Mouse (Mus musculus) intestine, embryonic 16.5 days (tissue): Measurements from ENCODE around the gene Cdk15. TPM values are rescaled to one million over a fixed set of nuclear protein-coding genes. Genes with fewer than 3 reads are reported as not detected.
A peak's percentile ranks its signal among the peaks of the same experiment; 100 is the strongest.

ENCODE experiments used
- ATAC-seq: fragments of 200-750 bp; cut with Nextera tagmentation; 2 replicates; pipeline ENCODE4 v1.8.0; 2017; ENCODE audit warnings: moderate TSS enrichment, moderate library complexity
- H3K27ac ChIP-seq: fragments of 300-500 bp; sonication (generic); 2 replicates; pipeline ENCODE4 v1.5.1; 2014; ENCODE audit warnings: mild to moderate bottlenecking, low read length
- H3K27me3 ChIP-seq: fragments of 300-500 bp; sonication (generic); replicated peaks from 2 replicates; pipeline ENCODE4 v1.6.1; 2014; ENCODE audit warnings: low read length, control low read depth, mixed read lengths; ENCODE audit not compliant: control insufficient read depth, insufficient read depth
- H3K36me3 ChIP-seq: fragments of 300-500 bp; sonication (generic); 2 replicates; pipeline ENCODE4 v1.6.1; 2014; ENCODE audit warnings: low read length, control low read depth; ENCODE audit not compliant: control insufficient read depth, insufficient read depth
- H3K4me1 ChIP-seq: fragments of 300-500 bp; sonication (generic); 2 replicates; pipeline ENCODE4 v1.6.1; 2014; ENCODE audit warnings: low read length, control low read depth, mixed read lengths; ENCODE audit not compliant: control insufficient read depth, insufficient read depth
- H3K4me2 ChIP-seq: fragments of 300-500 bp; sonication (generic); 2 replicates; pipeline ENCODE4 v1.6.1; 2014; ENCODE audit warnings: low read depth, low read length, control low read depth
- H3K4me3 ChIP-seq: fragments of 300-500 bp; sonication (generic); 2 replicates; pipeline ENCODE4 v1.5.1; 2014; ENCODE audit warnings: mild to moderate bottlenecking, low read length
- H3K9ac ChIP-seq: fragments of 300-500 bp; sonication (generic); 2 replicates; pipeline ENCODE4 v1.6.1; 2014; ENCODE audit warnings: low read depth, low read length
- H3K9me3 ChIP-seq: fragments of 300-500 bp; sonication (generic); 2 replicates; pipeline ENCODE4 v1.6.1; 2016; ENCODE audit warnings: low read length, control low read depth; ENCODE audit not compliant: control insufficient read depth
- WGBS: fragments of 180-500 bp; shearing (Covaris S2); extraction: QIAGEN DNeasy Blood & Tissue Kit; methylation state at CpG from one replicate; pipeline ENCODE4 v1.1.7; 2014; 5-methylcytosine and 5-hydroxymethylcytosine counted together
- polyA plus RNA-seq: library from polyadenylated mRNA; unstranded; fragments of >200 nt; fragmentation: Nextera tagmentation; extraction: Ambion mirVana; gene quantifications from 2 replicates; pipeline ENCODE4 v1.2.1, GENCODE M21; 2015

The Cdk15 gene
- polyA plus RNA-seq, 1 experiment from 2014 or later, result 0.26 TPM

DNA sequence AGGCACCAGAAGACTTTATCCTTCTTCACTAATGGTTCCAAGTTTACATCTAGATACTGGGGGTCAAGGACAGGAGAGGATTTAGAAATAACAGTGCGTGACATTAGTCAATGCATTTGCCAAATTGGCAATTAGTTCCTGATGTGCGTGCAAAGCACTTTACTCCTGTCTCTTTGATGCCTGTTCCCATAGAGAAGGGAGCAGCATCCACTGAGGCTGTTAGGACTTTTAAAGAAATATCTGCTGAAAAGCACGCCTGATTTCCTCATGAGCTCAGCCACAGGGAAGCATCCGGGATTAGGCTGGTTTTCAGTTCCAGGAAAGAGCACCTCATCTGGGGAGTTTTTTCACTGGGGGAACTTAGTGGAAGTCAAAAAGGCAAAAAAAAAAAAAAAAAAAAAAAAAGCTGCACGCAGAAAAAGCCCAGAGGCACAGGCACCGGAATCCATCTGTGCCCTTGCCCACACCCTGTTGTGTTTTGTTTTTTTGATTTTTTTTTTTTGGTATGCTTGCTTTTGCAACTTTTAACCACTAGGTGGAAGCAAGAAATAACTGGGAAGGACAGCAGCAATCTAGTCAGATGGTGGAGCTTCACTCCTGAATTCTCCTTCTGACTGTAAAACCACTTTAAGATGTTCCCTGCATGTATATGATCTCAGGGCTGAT, 59.8 kb downstream of the Cdk15 start:
- Histone ChIP-seq H3K9ac (no peak overlapping the region), H3K27ac (0 out of 2 replicates have a peak overlapping the region, but pooled peaks have one; percentile 9), H3K27me3 (no peaks in the 10 kb centered on the region), H3K4me1 (peaks cover 18% of the 10 kb centered on the region), H3K4me2 (peak overlapping the region; percentile 17; the same call in 1 of the 2 replicates), H3K9me3 (no peaks in the 10 kb centered on the region), H3K4me3 (no peak overlapping the region), H3K36me3 (no peaks in the 10 kb centered on the region)
- ATAC-seq, result no peak
- WGBS, result 19% methylated on average over 6 of the region's 6 CpGs

DNA sequence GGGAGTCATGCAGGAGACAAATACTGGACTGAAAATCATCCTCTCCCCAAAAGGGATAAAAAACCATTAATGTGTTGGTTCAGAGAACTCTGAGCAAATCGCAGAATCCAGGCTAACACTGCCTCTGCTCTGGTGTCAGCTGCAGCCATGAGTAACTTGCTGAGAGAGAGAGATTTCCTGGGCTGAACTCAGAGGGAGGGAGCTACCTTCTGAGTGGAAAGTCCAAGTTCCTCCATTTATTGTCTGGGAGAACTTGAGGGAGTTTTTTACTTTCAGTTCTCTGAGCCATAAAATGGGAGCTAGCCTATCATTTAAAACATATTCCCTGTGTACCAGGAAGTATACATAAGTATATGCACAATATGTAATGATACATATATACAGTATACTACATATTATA, 60.7 kb downstream of the Cdk15 start:
- Histone ChIP-seq H3K9ac (no peak overlapping the region), H3K9me3 (no peaks in the 10 kb centered on the region), H3K4me1 (peaks cover 27% of the 10 kb centered on the region), H3K27me3 (no peaks in the 10 kb centered on the region), H3K27ac (peak overlapping the region; percentile 30; the same call in 1 of the 2 replicates), H3K4me3 (no peak overlapping the region), H3K4me2 (no peak overlapping the region), H3K36me3 (no peaks in the 10 kb centered on the region)
- ATAC-seq, result peak; percentile 88
- WGBS, result 73% methylated on average over 1 of the region's 1 CpGs

- H3K4me2 ChIP-seq, result no peak overlapping the region
- peaks cover 30% of the 10 kb centered on the region for H3K4me1 ChIP-seq
- H3K4me3 ChIP-seq, result no peak overlapping the region
- 76% methylated on average over 5 of the region's 5 CpGs for WGBS
- no peak for ATAC-seq
- no peaks in the 10 kb centered on the region for H3K36me3 ChIP-seq
- H3K9me3 ChIP-seq, result no peaks in the 10 kb centered on the region
- no peaks in the 10 kb centered on the region for H3K27me3 ChIP-seq
- H3K27ac ChIP-seq, result no peak overlapping the region
- H3K9ac ChIP-seq, result no peak overlapping the region
Observed at GRCm38 (mm10) chr1:59318878-59319277, 62.2 kb downstream of the Cdk15 start.

DNA sequence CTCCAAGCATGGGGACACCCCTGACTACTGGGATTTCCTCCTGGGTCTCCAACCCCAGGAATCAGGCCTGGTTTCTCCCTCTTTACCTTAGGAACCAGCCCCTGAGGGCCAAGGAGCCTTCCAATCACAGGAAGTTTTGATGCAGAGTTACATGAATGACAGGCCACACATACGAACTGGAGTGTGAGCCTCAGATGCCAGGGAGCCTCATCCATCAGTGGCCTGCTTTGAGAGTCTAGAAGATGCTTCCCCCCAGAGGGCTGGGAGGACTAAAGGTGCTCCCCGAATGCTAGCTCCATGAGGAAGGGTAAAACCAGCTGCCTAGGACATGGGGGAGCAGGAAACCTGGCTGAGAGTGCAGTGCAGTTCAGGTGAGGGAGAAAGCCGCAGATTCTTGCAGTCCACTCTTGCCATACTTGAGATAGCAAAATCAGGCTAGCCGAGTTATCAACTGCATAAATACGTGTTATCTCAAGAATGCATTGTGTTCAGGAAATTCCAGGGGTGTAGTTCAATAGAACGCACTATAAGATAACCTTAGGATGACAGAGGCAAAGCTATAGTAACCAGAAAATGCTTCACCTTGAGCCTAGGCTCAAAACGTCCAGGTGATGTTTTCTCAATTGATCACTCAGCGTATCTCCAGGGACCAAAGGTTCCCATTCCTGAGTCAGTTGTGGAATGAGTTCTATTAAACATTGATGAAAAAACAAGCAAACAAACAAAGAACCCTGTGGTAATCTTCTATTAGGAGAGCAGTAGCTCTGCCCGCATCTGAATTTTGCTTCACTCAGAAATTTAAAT, 64.6 kb downstream of the Cdk15 start:
- 51% methylated on average over 9 of the region's 9 CpGs for WGBS
- H3K36me3 ChIP-seq, result no peaks in the 10 kb centered on the region
- no peak overlapping the region for H3K9ac ChIP-seq
- no peaks in the 10 kb centered on the region for H3K27me3 ChIP-seq
- H3K4me1 ChIP-seq, result peaks cover 22% of the 10 kb centered on the region
- no peak overlapping the region for H3K27ac ChIP-seq
- ATAC-seq, result 0 out of 2 replicates have a peak, but pooled peaks have one; percentile 14
- no peak overlapping the region for H3K4me2 ChIP-seq
- no peak overlapping the region for H3K4me3 ChIP-seq
- no peaks in the 10 kb centered on the region for H3K9me3 ChIP-seq

GRCm38 (mm10) chr1:59321880-59322836, 65.5 kb downstream of the Cdk15 start:
- Histone ChIP-seq H3K4me2 (no peak overlapping the region), H3K27ac (peak overlapping the region; percentile 2; the same call in 1 of the 2 replicates), H3K4me1 (peaks cover 19% of the 10 kb centered on the region), H3K27me3 (no peaks in the 10 kb centered on the region), H3K36me3 (no peaks in the 10 kb centered on the region), H3K4me3 (no peak overlapping the region), H3K9ac (no peak overlapping the region), H3K9me3 (no peaks in the 10 kb centered on the region)
- no peak for ATAC-seq
- 48% methylated on average over 9 of the region's 9 CpGs for WGBS

- Histone ChIP-seq H3K4me3 (no peak overlapping the region), H3K27me3 (no peaks in the 10 kb centered on the region), H3K4me2 (no peak overlapping the region), H3K27ac (no peak overlapping the region), H3K36me3 (no peaks in the 10 kb centered on the region), H3K4me1 (peaks cover 8% of the 10 kb centered on the region), H3K9ac (no peak overlapping the region), H3K9me3 (no peaks in the 10 kb centered on the region)
- 53% methylated on average over 10 of the region's 10 CpGs for WGBS
- ATAC-seq, result no peak
Observed at GRCm38 (mm10) chr1:59326854-59327395, 70.2 kb downstream of the Cdk15 start.

DNA sequence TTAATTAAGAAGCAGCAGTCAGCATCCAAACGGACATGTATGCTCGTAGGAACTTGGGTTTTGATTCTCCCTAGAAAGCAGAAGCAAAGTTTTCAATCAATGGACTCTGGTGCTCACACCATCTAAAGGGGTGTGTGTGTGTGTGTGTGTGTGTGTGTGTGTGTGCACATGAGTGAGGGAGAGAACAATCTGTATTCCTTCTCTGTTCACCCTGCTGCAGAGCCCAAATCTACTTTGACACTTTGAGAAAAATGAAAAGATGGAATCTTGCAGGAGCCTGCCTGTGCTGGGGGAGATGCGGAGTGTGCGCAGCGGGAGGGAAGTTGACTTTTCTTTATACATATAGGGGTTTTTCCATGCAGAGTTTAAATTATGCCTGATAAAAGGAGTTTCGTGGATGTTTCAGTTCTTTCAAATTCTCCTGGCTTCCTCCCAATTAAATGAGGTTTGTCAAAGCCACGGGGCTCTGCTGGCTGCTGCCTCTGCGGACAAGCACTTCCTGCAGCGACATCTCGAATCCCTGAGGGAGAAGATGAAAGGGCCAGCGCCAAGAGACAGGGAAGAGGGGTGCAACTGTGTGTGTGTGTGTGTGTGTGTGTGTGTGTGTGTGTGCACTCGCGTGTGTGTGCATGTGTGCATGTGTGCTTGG, 76.2 kb downstream of the Cdk15 start:
- Histone ChIP-seq H3K4me3 (no peak overlapping the region), H3K4me1 (0 out of 2 replicates have a peak, but pooled peaks cover 9% of the 10 kb centered on the region), H3K4me2 (no peak overlapping the region), H3K9me3 (no peaks in the 10 kb centered on the region), H3K36me3 (no peaks in the 10 kb centered on the region), H3K27ac (no peak overlapping the region), H3K27me3 (no peaks in the 10 kb centered on the region), H3K9ac (no peak overlapping the region)
- ATAC-seq, result no peak
- 37% methylated on average over 13 of the region's 13 CpGs for WGBS

GRCm38 (mm10) chr1:59333386-59333759, 76.7 kb downstream of the Cdk15 start:
- Histone ChIP-seq H3K9me3 (no peaks in the 10 kb centered on the region), H3K27me3 (no peaks in the 10 kb centered on the region), H3K4me3 (no peak overlapping the region), H3K36me3 (no peaks in the 10 kb centered on the region), H3K4me2 (no peak overlapping the region), H3K9ac (no peak overlapping the region), H3K27ac (no peak overlapping the region), H3K4me1 (0 out of 2 replicates have a peak, but pooled peaks cover 9% of the 10 kb centered on the region)
- 55% methylated on average over 5 of the region's 5 CpGs for WGBS
- no peak for ATAC-seq
